Mouse (Mus musculus) small intestine, adult 2 months (tissue): ENCODE measurements around the gene Cdkl5.

ENCODE experiments used
- CTCF ChIP-seq: fragments of 200-500 bp; IDR thresholded peaks from 2 replicates; pipeline ENCODE4 v1.5.1; 2012; ENCODE audit warnings: low read depth, mild to moderate bottlenecking, control low read depth, inconsistent platforms, low read length, moderate library complexity, mixed read lengths; ENCODE audit not compliant: insufficient replicate concordance, insufficient read length; ENCODE audit errors: extremely low read depth
- POLR2A ChIP-seq: fragments of 200-500 bp; IDR thresholded peaks from 2 replicates; pipeline ENCODE4 v1.6.1; 2012; ENCODE audit warnings: low read depth, mild to moderate bottlenecking, control low read depth, inconsistent platforms, low read length, moderate library complexity

GRCm38 (mm10) chrX:160892077-160892476 is 102.4 kb downstream of the Cdkl5 start:
- no peak for TF ChIP-seq POLR2A
- TF ChIP-seq CTCF: no peak
